Mouse (Mus musculus): ENCODE measurements around the gene Defb20. TPM values are rescaled to one million over a fixed set of nuclear protein-coding genes. Genes with fewer than 3 reads are reported as not detected.

The Defb20 gene
- polyA plus RNA-seq, 1 experiment from 2014 or later, result not detected

DNA sequence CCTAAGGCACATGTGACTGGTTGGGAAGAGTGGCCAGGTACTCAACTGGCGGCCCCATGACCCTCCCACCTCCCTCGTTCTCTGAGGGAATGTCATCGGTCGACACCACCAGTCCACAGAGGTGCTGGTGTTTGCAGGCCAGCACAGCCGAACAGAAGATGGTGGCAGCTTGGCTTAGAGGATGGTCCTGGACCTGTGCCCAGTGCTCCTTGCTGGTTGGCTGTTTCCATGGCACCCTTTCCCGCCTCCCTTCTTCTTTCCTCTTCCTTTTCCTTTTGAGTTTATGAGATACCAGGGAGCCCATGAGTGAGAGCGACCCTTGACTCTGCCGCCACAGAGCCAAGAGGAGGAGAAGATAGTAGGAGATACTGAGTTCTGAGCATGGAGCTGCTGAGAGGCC, 33.6 kb upstream of the Defb20 start:
- ATAC-seq (replicated peaks; ENCODE audit: insufficient number of reproducible peaks, low FRiP score, low TSS enrichment), result no peak
- Histone ChIP-seq H3K9me3 (replicated peaks; ENCODE audit: control insufficient read depth, low read length) (no peaks in the 10 kb centered on the region), H3K36me3 (ENCODE audit: control insufficient read depth, insufficient read depth, low read length) (no peaks in the 10 kb centered on the region), H3K27me3 (ENCODE audit: control insufficient read depth, insufficient read depth, low read length) (no peaks in the 10 kb centered on the region), H3K4me1 (ENCODE audit: control insufficient read depth, insufficient read depth, low read length) (peaks cover 13% of the 10 kb centered on the region), H3K9ac (ENCODE audit: low read depth, low read length) (no peak overlapping the region), H3K27ac (ENCODE audit: low read depth, low read length) (no peak overlapping the region), H3K4me3 (ENCODE audit: low read depth, low read length) (no peak overlapping the region), H3K4me2 (no peak overlapping the region)
- 78% methylated on average over 8 of the region's 8 CpGs for WGBS (ENCODE audit: insufficient replicate concordance)

DNA sequence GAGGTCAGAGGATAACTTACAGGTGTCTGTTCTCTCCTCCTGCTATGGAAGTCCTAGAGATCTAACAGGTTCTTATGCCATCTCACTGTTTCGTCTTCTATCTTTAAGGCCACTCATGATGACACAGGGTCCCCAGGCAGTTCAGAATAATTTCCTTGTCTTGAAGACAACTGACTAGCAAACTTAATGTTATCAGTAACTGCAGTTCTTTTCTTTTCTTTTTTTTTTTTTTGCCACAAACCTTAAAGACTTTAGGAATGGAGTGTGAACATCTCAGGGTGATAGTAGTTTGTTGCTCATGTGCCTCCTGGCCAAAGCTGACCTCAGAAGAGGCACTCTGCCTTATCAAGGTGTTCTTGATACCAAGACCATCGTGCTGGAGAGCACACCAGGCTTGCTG, 30.2 kb upstream of the Defb20 start:
- no peak overlapping the region for H3K27ac ChIP-seq (ENCODE audit: low read depth, low read length)
- H3K9ac ChIP-seq (ENCODE audit: low read depth, low read length), result no peak overlapping the region
- no peak overlapping the region for H3K4me2 ChIP-seq
- H3K4me3 ChIP-seq (ENCODE audit: low read depth, low read length), result no peak overlapping the region
- no peaks in the 10 kb centered on the region for H3K36me3 ChIP-seq (ENCODE audit: control insufficient read depth, insufficient read depth, low read length)
- ATAC-seq (replicated peaks; ENCODE audit: insufficient number of reproducible peaks, low FRiP score, low TSS enrichment), result no peak
- H3K4me1 ChIP-seq (ENCODE audit: control insufficient read depth, insufficient read depth, low read length), result peaks cover 13% of the 10 kb centered on the region
- no peaks in the 10 kb centered on the region for H3K27me3 ChIP-seq (ENCODE audit: control insufficient read depth, insufficient read depth, low read length)
- WGBS (ENCODE audit: insufficient replicate concordance), result 37% methylated on average over 2 of the region's 2 CpGs
- no peaks in the 10 kb centered on the region for H3K9me3 ChIP-seq (replicated peaks; ENCODE audit: control insufficient read depth, low read length)

DNA sequence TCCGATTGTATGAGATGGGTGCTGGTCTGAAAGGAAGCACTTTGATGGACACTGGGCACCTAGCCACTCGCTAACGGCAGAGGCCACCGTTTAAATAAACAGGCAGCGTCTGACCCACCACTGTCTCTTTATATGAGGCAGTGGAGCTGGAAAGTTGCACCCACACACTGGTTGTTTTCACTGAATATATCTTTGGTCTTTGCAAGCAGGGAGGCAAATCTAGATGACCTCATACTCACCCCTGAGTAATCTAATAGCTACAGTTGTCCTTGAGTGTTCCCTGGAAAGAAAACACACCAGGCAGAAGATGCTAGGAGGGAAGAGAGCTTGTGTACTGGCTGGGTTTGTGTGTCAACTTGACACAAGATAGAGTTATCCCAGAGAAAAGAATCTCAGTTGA, 29.4 kb upstream of the Defb20 start:
- H3K4me3 ChIP-seq (ENCODE audit: low read depth, low read length), result no peak overlapping the region
- ATAC-seq (replicated peaks; ENCODE audit: insufficient number of reproducible peaks, low FRiP score, low TSS enrichment), result no peak
- H3K9ac ChIP-seq (ENCODE audit: low read depth, low read length), result no peak overlapping the region
- WGBS (ENCODE audit: insufficient replicate concordance), result 32% methylated on average over 5 of the region's 5 CpGs
- no peak overlapping the region for H3K27ac ChIP-seq (ENCODE audit: low read depth, low read length)
- no peaks in the 10 kb centered on the region for H3K9me3 ChIP-seq (replicated peaks; ENCODE audit: control insufficient read depth, low read length)
- no peak overlapping the region for H3K4me2 ChIP-seq
- H3K36me3 ChIP-seq (ENCODE audit: control insufficient read depth, insufficient read depth, low read length), result no peaks in the 10 kb centered on the region
- peaks cover 13% of the 10 kb centered on the region for H3K4me1 ChIP-seq (ENCODE audit: control insufficient read depth, insufficient read depth, low read length)
- no peaks in the 10 kb centered on the region for H3K27me3 ChIP-seq (ENCODE audit: control insufficient read depth, insufficient read depth, low read length)

DNA sequence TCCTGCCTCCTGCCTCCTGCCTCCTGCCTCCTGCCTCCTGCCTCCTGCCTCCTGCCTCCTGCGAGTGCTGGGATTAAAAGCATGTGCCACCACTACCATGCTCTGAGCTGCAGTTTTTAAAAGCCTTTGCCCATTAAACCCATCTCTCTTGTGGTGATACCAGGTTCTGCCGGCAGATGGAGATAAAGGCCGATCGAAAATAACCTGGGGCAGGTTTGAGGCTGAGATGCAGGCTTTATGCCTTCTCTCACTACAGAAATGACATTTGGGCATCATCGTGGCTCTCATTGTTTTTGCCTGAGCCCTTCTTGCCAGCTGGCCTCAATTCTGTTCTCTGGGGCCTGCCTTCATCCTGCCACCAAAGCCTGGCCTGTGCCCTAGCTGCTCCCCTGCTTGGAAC, 26.6 kb upstream of the Defb20 start:
- no peak for ATAC-seq (replicated peaks; ENCODE audit: insufficient number of reproducible peaks, low FRiP score, low TSS enrichment)
- Histone ChIP-seq H3K4me3 (ENCODE audit: low read depth, low read length) (no peak overlapping the region), H3K4me1 (ENCODE audit: control insufficient read depth, insufficient read depth, low read length) (peaks cover 13% of the 10 kb centered on the region), H3K27ac (ENCODE audit: low read depth, low read length) (no peak overlapping the region), H3K9me3 (replicated peaks; ENCODE audit: control insufficient read depth, low read length) (no peaks in the 10 kb centered on the region), H3K4me2 (no peak overlapping the region), H3K9ac (ENCODE audit: low read depth, low read length) (no peak overlapping the region), H3K27me3 (ENCODE audit: control insufficient read depth, insufficient read depth, low read length) (no peaks in the 10 kb centered on the region), H3K36me3 (ENCODE audit: control insufficient read depth, insufficient read depth, low read length) (no peaks in the 10 kb centered on the region)
- WGBS (ENCODE audit: insufficient replicate concordance), result 4% methylated on average over 5 of the region's 5 CpGs

DNA sequence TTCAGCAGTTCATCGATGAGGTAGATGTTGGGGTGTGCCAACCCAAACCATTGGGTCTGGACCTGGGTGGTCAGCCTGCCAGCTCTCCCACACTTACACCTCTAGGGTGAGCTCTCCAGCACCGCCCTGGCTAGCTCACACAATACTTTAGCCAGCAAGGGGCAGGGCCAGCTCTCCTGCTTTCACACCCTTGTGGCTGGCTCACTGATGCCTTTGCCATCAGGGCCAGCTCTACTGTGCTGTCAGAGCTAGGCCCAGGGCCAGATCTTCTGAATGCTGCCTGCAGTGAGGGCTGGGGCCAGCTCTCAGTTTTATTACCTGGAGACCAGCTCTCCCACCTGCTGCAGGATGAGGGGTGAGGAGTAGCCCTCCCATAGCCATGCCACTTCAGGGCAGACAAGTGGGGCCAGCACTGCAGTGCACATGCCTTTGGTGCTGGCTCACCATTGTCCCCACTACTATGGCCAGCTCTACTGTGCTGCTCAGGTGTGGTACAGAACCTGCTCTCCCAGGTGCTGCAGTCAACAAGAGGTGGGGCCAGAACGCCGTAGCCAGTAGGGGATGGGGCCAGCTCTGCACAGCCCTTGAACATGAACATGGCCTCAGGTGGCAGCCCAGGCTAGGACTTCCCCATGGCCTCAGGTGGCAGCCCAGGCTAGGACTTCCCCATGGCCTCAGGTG, 24.6 kb upstream of the Defb20 start:
- H3K4me3 ChIP-seq (ENCODE audit: low read depth, low read length), result no peak overlapping the region
- no peak overlapping the region for H3K9ac ChIP-seq (ENCODE audit: low read depth, low read length)
- H3K27me3 ChIP-seq (ENCODE audit: control insufficient read depth, insufficient read depth, low read length), result no peaks in the 10 kb centered on the region
- ATAC-seq (replicated peaks; ENCODE audit: insufficient number of reproducible peaks, low FRiP score, low TSS enrichment), result no peak
- no peaks in the 10 kb centered on the region for H3K36me3 ChIP-seq (ENCODE audit: control insufficient read depth, insufficient read depth, low read length)
- 71% methylated on average over 4 of the region's 4 CpGs for WGBS (ENCODE audit: insufficient replicate concordance)
- no peak overlapping the region for H3K4me2 ChIP-seq
- no peak overlapping the region for H3K27ac ChIP-seq (ENCODE audit: low read depth, low read length)
- peaks cover 7% of the 10 kb centered on the region for H3K4me1 ChIP-seq (ENCODE audit: control insufficient read depth, insufficient read depth, low read length)
- no peaks in the 10 kb centered on the region for H3K9me3 ChIP-seq (replicated peaks; ENCODE audit: control insufficient read depth, low read length)

DNA sequence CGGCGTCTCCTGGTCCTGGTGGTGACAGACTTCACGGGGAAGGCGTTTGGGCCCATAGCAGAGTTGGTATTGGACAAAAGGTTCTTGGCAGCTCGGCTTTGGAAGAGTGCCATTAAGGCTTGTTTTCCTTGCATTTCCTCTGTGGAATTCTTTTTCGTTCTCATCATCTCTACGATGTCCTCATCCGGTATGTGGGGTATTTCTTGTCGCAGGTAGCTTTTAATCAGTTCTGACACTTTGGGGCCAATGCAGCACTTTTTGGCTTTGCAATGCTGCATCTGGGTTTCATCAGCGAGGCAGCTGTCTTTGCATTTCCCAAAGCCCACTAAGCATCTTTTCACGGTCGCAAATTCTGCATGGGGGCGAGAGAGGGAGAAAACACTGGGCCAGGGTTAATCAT, 17.6 kb upstream of the Defb20 start:
- H3K4me3 ChIP-seq (ENCODE audit: low read depth, low read length), result no peak overlapping the region
- no peak for ATAC-seq (replicated peaks; ENCODE audit: insufficient number of reproducible peaks, low FRiP score, low TSS enrichment)
- H3K4me2 ChIP-seq, result no peak overlapping the region
- no peaks in the 10 kb centered on the region for H3K36me3 ChIP-seq (ENCODE audit: control insufficient read depth, insufficient read depth, low read length)
- no peaks in the 10 kb centered on the region for H3K9me3 ChIP-seq (replicated peaks; ENCODE audit: control insufficient read depth, low read length)
- WGBS (ENCODE audit: insufficient replicate concordance), result 51% methylated on average over 13 of the region's 13 CpGs
- H3K9ac ChIP-seq (ENCODE audit: low read depth, low read length), result no peak overlapping the region
- no peak overlapping the region for H3K27ac ChIP-seq (ENCODE audit: low read depth, low read length)
- peaks cover 3% of the 10 kb centered on the region; the same call in 1 of the 2 replicates for H3K27me3 ChIP-seq (ENCODE audit: control insufficient read depth, insufficient read depth, low read length)
- no peaks in the 10 kb centered on the region for H3K4me1 ChIP-seq (ENCODE audit: control insufficient read depth, insufficient read depth, low read length)

DNA sequence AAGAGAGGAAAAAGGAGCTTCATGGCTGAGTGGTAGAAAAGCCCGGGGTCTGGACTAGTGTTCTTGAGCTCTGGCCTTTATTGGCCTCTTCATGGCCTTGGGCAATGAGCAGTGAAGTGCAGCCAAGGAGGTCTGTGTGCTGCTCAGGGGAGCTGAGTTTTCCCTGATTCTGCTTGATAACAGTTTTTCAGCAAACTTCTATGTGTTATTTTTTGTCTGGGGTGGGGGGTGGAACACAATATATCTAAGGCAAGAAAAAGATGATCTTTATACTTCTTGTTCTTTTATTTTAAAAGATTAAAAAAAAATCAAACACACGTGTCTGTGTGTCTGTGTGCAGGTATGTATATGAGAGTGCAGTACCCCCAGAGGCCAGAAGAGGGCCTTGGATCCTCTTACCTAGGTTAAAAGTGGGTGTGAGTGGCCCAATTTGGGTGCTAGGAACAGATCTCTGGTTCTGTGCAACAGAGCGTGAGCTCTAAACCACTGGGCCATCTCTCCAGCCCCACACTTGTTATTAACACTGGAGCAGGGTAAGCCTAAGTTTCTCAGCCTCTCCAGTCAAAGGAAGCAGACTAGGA, 12.2 kb upstream of the Defb20 start, which contains the start of gene Defb23:
Defb23 (minus strand) TSS at position 51 of the 581 bp plus-strand sequence.
- H3K27me3 ChIP-seq (ENCODE audit: control insufficient read depth, insufficient read depth, low read length), result no peaks in the 10 kb centered on the region
- no peaks in the 10 kb centered on the region for H3K9me3 ChIP-seq (replicated peaks; ENCODE audit: control insufficient read depth, low read length)
- WGBS (ENCODE audit: insufficient replicate concordance), result 85% methylated on average over 3 of the region's 3 CpGs
- no peak for ATAC-seq (replicated peaks; ENCODE audit: insufficient number of reproducible peaks, low FRiP score, low TSS enrichment)
- no peak within 1 kb of the TSS for H3K4me2 ChIP-seq
- H3K4me3 ChIP-seq (ENCODE audit: low read depth, low read length), result no peak within 1 kb of the TSS
- H3K27ac ChIP-seq (ENCODE audit: low read depth, low read length), result no peak within 1 kb of the TSS
- H3K36me3 ChIP-seq (ENCODE audit: control insufficient read depth, insufficient read depth, low read length), result no peaks in the 10 kb centered on the region
- no peak within 1 kb of the TSS for H3K9ac ChIP-seq (ENCODE audit: low read depth, low read length)
- H3K4me1 ChIP-seq (ENCODE audit: control insufficient read depth, insufficient read depth, low read length), result no peaks in the 10 kb centered on the region

DNA sequence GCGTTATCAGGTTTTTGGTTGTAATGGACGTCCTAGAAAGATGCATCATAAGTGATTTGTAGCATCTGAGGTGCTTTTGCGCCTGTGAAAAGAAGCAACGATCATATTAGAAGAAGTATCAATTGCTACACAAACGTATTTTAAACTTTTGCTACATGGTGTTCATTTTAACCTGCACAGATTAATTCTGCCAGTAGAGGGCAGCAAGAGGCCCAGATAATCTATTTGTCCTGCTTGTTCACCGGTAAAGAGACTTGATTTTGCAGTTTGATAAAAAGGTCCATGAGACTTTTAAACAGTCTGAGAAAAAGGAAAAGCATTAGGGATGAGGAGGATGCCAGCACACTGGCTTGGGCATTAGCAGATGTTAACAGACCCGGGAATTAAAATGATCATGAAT, 5.9 kb upstream of the Defb20 start:
- H3K9me3 ChIP-seq (replicated peaks; ENCODE audit: control insufficient read depth, low read length), result no peaks in the 10 kb centered on the region
- H3K36me3 ChIP-seq (ENCODE audit: control insufficient read depth, insufficient read depth, low read length), result no peaks in the 10 kb centered on the region
- no peaks in the 10 kb centered on the region for H3K4me1 ChIP-seq (ENCODE audit: control insufficient read depth, insufficient read depth, low read length)
- H3K4me2 ChIP-seq, result no peak overlapping the region
- WGBS (ENCODE audit: insufficient replicate concordance), result 30% methylated on average over 7 of the region's 7 CpGs
- H3K27me3 ChIP-seq (ENCODE audit: control insufficient read depth, insufficient read depth, low read length), result no peaks in the 10 kb centered on the region
- no peak for ATAC-seq (replicated peaks; ENCODE audit: insufficient number of reproducible peaks, low FRiP score, low TSS enrichment)
- H3K9ac ChIP-seq (ENCODE audit: low read depth, low read length), result no peak overlapping the region
- H3K4me3 ChIP-seq (ENCODE audit: low read depth, low read length), result no peak overlapping the region
- no peak overlapping the region for H3K27ac ChIP-seq (ENCODE audit: low read depth, low read length)

DNA sequence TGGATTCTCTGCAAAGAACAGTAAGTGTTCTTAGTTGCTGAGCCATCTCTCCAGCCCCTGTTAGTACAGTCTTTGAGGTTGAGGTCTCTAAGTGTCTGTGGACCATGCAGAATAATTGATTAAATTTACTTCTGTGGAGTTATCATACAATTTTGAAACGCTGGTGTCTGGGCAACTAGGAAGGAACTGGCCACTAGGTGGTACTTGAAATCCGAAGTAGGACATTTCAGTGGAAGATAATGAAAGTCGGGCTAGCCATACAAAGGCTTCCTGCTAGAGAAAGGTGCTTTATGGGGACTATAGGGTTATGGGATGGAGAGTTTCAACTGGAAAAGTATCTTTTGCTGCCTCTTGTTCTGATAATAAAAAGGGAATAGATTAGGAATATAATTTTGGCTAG, 4.4 kb upstream of the Defb20 start:
- Histone ChIP-seq H3K4me1 (ENCODE audit: control insufficient read depth, insufficient read depth, low read length) (no peaks in the 10 kb centered on the region), H3K9ac (ENCODE audit: low read depth, low read length) (no peak overlapping the region), H3K4me2 (no peak overlapping the region), H3K9me3 (replicated peaks; ENCODE audit: control insufficient read depth, low read length) (no peaks in the 10 kb centered on the region), H3K27me3 (ENCODE audit: control insufficient read depth, insufficient read depth, low read length) (no peaks in the 10 kb centered on the region), H3K36me3 (ENCODE audit: control insufficient read depth, insufficient read depth, low read length) (no peaks in the 10 kb centered on the region), H3K27ac (ENCODE audit: low read depth, low read length) (no peak overlapping the region), H3K4me3 (ENCODE audit: low read depth, low read length) (no peak overlapping the region)
- 21% methylated on average over 3 of the region's 3 CpGs for WGBS (ENCODE audit: insufficient replicate concordance)
- no peak for ATAC-seq (replicated peaks; ENCODE audit: insufficient number of reproducible peaks, low FRiP score, low TSS enrichment)
